Mouse (Mus musculus) thymus, adult 18-20 months (tissue): ENCODE measurements around the gene Dner.

Source experiments
- DNase-seq, 2 experiments: peaks; one replicate each; pipeline ENCODE4 v3.0.0; 2022; ENCODE audit warnings: mixed read lengths in 2 of 2

Gene Dner

GRCm38 (mm10) chr1:84524413-84524812 is 171.6 kb downstream of the Dner start:
- no peak for DNase-seq

- no peak for DNase-seq
Observed at GRCm38 (mm10) chr1:84522963-84523280, 173.1 kb downstream of the Dner start.

GRCm38 (mm10) chr1:84522256-84522962 is 173.6 kb downstream of the Dner start:
- no peak for DNase-seq

DNA sequence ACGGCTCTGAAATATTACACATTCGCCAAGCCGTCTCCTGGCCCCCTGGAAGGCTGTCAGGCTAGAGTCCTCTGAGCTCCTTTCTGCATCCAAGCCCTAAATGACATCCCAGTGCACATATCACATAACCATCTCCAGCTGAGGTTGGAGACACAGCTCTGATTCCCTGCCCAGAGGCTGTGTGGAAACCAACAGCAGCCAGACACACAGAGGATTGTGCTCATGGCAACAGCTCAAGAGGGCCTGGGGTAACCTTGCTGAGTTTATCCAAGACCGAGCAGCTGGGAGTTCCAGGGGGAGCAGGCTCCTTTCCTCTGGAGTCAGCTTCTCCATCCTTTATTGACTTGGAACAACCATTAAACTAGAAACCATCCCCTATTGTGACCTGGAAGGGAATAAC is 177.7 kb downstream of the Dner start:
- DNase-seq: no peak

DNA sequence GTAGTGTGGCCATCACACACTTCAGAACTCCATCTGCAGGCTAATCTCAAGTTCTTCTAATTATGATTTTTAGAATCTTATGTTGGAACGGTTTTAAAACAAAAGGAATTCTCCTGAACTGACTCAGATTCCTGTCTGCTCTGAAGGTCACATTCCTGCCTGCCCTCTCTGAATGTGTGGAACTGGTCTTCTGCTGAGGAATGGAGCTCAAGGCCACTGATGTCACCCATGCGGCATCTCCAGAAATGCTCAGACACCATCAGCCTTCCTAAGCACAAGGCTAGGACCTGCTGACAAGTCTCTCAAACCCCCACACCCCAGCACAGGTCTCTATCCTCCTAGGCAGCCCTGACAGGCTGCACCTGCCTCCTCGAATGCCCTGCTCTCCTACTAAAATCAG is 182.8 kb downstream of the Dner start:
- DNase-seq: no peak

GRCm38 (mm10) chr1:84508510-84508909 is 187.5 kb downstream of the Dner start:
- DNase-seq: no peak

DNA sequence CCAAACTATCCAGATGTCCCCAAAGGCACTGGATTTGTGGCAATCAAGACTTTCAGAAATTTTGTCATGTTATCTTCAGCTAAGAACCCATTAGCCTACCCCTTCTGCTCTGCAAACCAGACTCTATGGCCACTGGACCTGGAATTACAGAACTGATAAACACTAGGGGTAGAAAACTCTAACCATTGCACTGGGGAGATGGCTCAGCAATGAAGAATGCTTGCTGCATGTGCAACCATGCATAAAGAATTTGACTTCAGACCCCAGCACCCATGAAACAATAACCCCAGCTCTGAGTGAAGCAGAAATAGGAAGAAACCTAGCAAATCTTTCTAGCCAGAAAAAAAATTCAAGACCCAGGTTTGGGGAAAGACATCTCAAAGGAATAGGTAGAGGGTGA is 188.5 kb downstream of the Dner start:
- DNase-seq: no peak

GRCm38 (mm10) chr1:84506984-84507546 is 189.0 kb downstream of the Dner start:
- no peak for DNase-seq

GRCm38 (mm10) chr1:84500673-84501072 is 195.3 kb downstream of the Dner start:
- no peak for DNase-seq

GRCm38 (mm10) chr1:84491732-84492131 is 204.3 kb downstream of the Dner start:
- no peak for DNase-seq

GRCm38 (mm10) chr1:84488546-84488945 is 207.5 kb downstream of the Dner start:
- no peak for DNase-seq

DNA sequence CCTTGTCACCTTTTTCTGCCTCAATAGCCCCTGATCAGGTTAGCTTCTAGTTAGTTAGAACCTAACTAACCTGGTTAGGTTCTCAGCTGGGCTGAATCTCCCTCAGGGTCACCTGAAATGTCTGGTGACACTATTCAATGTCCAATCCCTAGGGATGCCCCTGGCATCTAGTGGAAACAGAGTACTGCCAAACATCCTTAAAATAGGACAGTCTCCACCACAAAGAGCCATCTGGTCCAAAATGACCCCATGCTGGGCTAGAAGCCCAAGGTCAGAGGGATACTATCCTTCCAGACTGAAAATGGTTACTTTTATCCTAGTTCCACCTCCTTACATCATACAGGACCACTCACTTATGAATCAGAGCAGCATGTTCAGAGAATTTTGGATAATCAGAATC is 211.0 kb downstream of the Dner start:
- no peak for DNase-seq

GRCm38 (mm10) chr1:84484577-84484976 is 211.4 kb downstream of the Dner start:
- no peak for DNase-seq

DNA sequence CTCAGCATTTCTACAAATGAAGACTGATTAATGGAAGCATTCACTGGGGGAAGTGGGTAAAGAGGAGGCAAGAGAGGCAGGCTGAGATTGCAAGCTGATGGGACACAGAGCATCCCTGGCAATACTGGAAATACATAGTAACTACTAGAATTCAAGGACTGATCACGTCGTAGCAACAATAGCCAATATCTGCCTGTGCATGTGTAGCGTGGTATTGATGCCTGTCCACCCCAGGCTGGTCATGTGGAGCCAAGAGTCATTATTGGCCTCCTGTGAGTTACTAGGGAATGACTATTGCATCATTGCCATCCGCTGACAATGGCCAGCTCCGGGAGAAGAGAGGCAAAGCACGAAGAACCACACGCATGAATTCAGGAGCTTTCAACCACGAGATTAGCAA is 216.0 kb downstream of the Dner start:
- DNase-seq: no peak

DNA sequence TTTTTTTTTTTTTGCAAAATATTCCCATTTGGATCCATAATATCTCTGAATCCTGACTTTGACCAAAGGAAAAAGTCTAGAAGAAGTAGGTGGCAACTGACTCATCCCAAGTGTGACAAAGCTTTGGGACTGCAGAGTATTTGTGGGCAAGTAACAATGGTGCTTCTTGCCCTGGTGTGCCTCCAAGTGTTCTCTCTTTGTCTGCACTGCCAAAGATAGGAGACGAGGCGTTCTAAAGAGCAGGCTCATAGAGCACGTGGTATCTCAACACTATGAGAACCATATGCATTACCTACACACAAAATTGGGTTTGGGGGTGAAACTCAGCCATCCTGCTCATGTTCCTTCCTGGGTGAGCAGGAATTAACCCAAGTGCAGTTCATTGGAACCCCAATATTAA is 221.7 kb downstream of the Dner start:
- DNase-seq: no peak

DNA sequence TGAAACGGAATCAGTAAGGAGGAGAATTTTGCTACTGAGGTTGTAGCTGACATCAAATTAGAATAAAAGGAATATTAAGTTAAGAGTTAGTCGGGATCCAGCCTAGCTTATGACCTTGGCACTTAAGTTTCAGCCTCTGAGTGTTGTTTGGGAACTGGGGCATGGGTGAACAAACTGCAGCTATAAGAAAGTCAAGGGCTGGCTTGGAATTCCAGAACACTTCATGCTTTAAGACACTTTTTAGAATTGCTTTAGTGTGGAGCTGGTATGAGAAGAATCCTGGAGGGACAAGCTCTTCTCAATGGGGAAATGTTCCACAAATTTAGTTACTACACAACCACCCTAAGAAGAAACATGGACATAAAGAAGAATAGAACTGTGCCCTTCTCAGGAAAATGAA is 223.8 kb downstream of the Dner start:
- no peak for DNase-seq

GRCm38 (mm10) chr1:84470342-84470741 is 225.7 kb downstream of the Dner start:
- DNase-seq: no peak

DNA sequence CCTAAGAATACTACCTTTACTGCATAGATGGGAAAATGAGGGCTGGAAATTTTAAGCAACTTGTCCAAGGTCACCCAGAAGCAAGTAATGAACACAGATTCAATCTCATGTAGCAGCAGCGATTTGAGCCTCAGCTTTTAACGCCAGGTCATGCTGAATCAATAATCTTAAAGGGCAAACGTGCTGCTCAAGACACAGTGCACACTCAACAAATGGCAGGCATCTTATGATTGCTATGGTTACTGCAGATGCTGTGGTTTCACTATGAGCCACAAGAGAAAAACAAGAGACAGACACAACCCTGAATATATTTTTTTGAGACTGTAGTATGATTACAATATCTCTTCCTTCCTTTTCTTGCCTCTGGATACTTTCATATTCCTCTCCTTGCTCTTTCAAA is 228.4 kb downstream of the Dner start:
- no peak for DNase-seq

DNA sequence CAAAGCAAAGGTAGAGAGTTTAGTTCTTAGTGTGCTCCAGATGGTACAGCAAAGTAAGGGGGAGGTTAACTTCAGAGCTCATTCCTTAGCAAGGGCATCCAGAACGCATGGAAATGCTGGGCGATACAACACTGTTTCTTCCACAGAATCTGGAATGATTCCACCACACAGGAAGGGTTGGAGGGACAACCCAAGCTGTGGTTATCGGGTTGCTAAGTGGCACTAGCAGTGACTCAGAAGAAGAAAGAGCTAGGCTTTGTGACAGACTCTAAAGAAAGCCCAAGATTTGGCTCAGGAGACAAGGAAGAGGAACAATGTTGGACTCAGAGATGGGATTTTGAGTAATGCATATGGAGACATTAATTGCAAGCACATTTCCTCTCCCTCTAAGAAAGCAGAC is 231.3 kb downstream of the Dner start:
- DNase-seq: no peak

- DNase-seq: no peak
Observed at GRCm38 (mm10) chr1:84463976-84464662, 231.9 kb downstream of the Dner start.

GRCm38 (mm10) chr1:84449566-84450278 is 246.3 kb downstream of the Dner start:
- no peak for DNase-seq

DNA sequence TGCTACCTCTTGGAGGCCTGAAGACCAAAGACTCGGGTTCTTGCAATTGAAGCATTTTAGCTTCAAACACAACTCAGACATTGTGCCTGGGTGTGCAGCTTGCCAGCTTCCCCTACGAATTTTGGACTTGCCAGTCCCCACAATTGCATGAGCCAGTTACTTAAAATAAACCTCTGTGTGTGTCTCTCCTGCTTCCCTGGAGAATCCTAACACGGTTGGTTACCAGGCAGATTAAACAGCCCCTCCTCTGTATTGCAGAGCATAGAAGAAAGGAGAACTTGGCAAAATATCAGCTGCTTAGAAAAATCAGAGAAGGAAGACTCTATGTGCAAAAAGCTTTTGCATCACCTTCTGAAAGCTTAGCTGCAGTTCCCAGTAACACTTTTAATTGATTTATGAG is 252.4 kb downstream of the Dner start:
- DNase-seq: no peak

DNA sequence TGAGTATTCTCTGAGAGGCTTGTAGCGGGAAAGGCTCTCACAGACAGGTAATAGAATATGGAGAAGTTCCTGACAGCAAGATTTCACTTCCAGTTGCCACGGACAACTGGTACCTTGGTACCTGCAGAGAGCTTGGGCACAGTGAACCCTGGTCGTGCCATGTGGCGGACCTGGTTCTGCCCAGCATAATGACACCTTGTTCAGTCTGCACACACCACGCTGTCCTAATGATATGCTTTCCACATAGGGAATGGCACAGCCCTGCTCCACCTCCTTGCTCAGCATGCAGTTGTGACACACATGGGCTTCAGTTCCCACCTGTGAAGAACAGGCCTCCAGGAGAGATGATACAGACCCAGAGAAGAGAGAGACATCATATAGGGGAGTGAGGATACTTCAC is 253.0 kb downstream of the Dner start:
- no peak for DNase-seq

- no peak for DNase-seq
Observed at GRCm38 (mm10) chr1:84441419-84441818, 254.6 kb downstream of the Dner start.
